Mouse (Mus musculus) midbrain, postnatal 0 days (tissue): ENCODE data around the gene Polr3g. TPM values are rescaled to one million over a fixed set of nuclear protein-coding genes. Genes with fewer than 3 reads are reported as not detected.
"Not testable (repeated sequence)": the region's sequence is repeated elsewhere in the genome, so short reads cannot be mapped to it uniquely, and the experiment has no call there.

ENCODE experiments used
- ATAC-seq: fragments of 200-750 bp; cut with Nextera tagmentation; 2 replicates; pipeline ENCODE4 v1.8.0; 2017; ENCODE audit warnings: moderate number of reproducible peaks, mild to moderate bottlenecking, moderate TSS enrichment, moderate library complexity; ENCODE audit not compliant: low FRiP score
- DNase-seq: peaks from one replicate; pipeline ENCODE4 v3.0.0-alpha.2; 2015; ENCODE audit warnings: low spot score
- H3K27ac ChIP-seq: fragments of 300-500 bp; sonication (generic); 2 replicates; pipeline ENCODE4 v1.5.1; 2014; ENCODE audit warnings: low read depth, mild to moderate bottlenecking, low read length, mixed read lengths
- H3K27me3 ChIP-seq: fragments of 300-500 bp; sonication (generic); 2 replicates; pipeline ENCODE4 v1.6.1; 2014; ENCODE audit warnings: low read length, control low read depth, mixed read lengths; ENCODE audit not compliant: insufficient read depth
- H3K36me3 ChIP-seq: fragments of 300-500 bp; sonication (generic); 2 replicates; pipeline ENCODE4 v1.6.1; 2014; ENCODE audit warnings: low read length, control low read depth, mixed read lengths; ENCODE audit not compliant: insufficient read depth
- H3K4me1 ChIP-seq: fragments of 300-500 bp; sonication (generic); 2 replicates; pipeline ENCODE4 v1.6.1; 2014; ENCODE audit warnings: mild to moderate bottlenecking, control low read depth, antibody characterized with exemption, low read length, mixed read lengths; ENCODE audit not compliant: insufficient read depth
- H3K4me2 ChIP-seq: fragments of 300-500 bp; sonication (generic); 2 replicates; pipeline ENCODE4 v1.6.1; 2014; ENCODE audit warnings: low read depth, mild to moderate bottlenecking, low read length, mixed read lengths; ENCODE audit not compliant: poor library complexity, severe bottlenecking
- H3K4me3 ChIP-seq: fragments of 300-500 bp; sonication (generic); 2 replicates; pipeline ENCODE4 v1.5.1; 2014; ENCODE audit warnings: low read depth, mild to moderate bottlenecking, low read length, moderate library complexity
- H3K9ac ChIP-seq: fragments of 300-500 bp; sonication (generic); replicated peaks from 2 replicates; pipeline ENCODE4 v1.6.1; 2014; ENCODE audit warnings: mild to moderate bottlenecking, low read length, moderate library complexity, mixed read lengths; ENCODE audit not compliant: poor library complexity, severe bottlenecking
- H3K9me3 ChIP-seq: fragments of 300-500 bp; sonication (generic); 2 replicates; pipeline ENCODE4 v1.6.1; 2016; ENCODE audit warnings: low read length, control low read depth
- CTCF ChIP-seq: IDR thresholded peaks from 2 replicates; pipeline ENCODE4 v1.5.1; 2016; ENCODE audit warnings: antibody characterized with exemption, mild to moderate bottlenecking
- WGBS: fragments of 180-500 bp; shearing (Covaris S2); extraction: QIAGEN DNeasy Blood & Tissue Kit; methylation state at CpG from one replicate; pipeline ENCODE4 v1.1.7; 2014; 5-methylcytosine and 5-hydroxymethylcytosine counted together
- polyA plus RNA-seq: library from polyadenylated mRNA; unstranded; fragments of >200 nt; fragmentation: Nextera tagmentation; extraction: Ambion mirVana; gene quantifications from 2 replicates; pipeline ENCODE4 v1.2.1, GENCODE M21; 2015
- total RNA-seq: library from RNA; depleted of rRNA; stranded (reverse); fragments of >200 nt; gene quantifications from 2 replicates; pipeline ENCODE4 v1.2.3, GENCODE M21; 2014

Gene Polr3g
- total and polyA plus RNA-seq, 2 experiments from 2014 or later: 3.0 to 3.9 TPM

DNA sequence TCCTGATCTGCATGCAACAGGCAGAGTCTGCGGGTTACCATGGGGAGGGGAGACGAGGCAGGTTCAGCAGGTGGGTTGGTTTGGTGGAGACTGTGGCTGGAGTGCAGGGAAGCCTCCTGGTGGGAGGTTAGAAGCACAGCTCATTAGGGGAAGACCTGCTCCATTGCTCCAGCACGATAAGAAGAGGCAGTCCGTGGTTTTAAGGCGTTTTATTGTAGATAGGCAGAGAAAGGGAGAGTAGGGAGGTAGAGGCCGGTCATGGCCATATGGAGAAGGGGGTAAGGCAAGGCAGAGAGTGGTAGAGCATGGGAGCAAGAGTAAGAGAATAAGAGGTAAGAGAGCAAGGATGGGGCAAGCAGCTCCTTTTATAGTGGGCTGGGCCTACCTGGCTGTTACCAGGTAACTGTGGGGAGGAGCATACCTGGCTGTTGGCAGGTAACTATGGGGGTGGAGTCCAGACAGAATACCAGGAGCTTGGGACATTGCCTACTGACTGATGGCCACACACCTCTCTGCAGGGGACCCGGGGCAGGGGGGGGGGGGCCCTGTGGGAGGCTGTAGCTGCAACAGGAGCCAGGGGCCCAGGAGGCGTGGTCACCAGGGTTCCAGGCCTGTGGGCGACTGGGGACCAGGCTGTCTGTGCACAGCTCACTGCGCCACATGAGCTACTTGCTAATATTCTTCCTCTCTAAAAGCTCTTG, 32.7 kb upstream of the Polr3g start:
- DNase-seq: no peak
- Histone ChIP-seq H3K4me1 (no peaks in the 10 kb centered on the region), H3K9ac (no peak overlapping the region), H3K36me3 (no peaks in the 10 kb centered on the region), H3K27me3 (no peaks in the 10 kb centered on the region), H3K4me3 (no peak overlapping the region), H3K27ac (no peak overlapping the region), H3K4me2 (no peak overlapping the region), H3K9me3 (no peaks in the 10 kb centered on the region)
- WGBS: 53% methylated on average over 9 of the region's 10 CpGs
- TF ChIP-seq CTCF: no peak
- no peak for ATAC-seq

DNA sequence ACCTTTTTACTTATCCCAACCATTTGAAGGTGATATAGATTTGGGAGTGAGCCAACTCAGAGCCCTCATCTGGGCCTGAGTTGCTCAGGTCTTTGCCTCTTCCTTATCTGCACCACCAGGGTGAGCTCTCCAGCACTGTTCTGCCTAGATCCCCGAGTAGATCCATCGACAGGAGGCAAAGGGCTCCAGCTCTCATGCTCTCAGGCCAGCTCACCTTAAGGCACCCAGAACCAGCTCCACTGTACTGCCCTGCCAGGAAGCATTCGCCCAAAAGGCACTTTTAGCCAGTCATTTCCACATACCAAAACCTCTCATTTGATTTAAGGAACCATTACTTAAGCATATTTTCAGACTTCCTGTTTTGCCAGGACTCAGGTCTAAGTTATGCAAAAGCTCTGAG, 30.1 kb upstream of the Polr3g start:
- H3K36me3 ChIP-seq: no peaks in the 10 kb centered on the region
- DNase-seq: no peak
- no peak overlapping the region for H3K4me2 ChIP-seq
- TF ChIP-seq CTCF: no peak
- ATAC-seq: no peak
- WGBS: 59% methylated on average over 3 of the region's 3 CpGs
- H3K27ac ChIP-seq: no peak overlapping the region
- no peak overlapping the region for H3K4me3 ChIP-seq
- H3K27me3 ChIP-seq: no peaks in the 10 kb centered on the region
- H3K4me1 ChIP-seq: no peaks in the 10 kb centered on the region
- no peaks in the 10 kb centered on the region for H3K9me3 ChIP-seq
- no peak overlapping the region for H3K9ac ChIP-seq

DNA sequence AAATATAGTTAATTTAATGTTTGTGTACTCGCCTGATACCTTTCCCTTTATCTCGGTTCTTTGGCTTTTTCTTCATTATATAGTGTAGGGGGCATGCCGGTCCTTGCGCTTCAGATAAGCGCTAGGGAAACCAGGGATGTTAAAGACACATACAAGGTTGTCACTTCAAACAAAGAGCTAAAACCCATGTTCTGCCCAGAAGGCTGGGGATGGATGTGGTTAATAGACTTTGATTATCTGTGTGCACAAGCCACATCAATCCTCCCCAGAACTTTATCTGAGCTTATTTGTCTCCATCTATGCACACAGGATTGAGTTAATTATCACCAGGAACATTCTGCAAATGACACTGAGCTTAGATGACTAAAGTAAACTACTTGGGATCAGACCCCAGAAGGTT, 25.8 kb upstream of the Polr3g start:
- no peak overlapping the region for H3K27ac ChIP-seq
- no peak for TF ChIP-seq CTCF
- no peaks in the 10 kb centered on the region for H3K9me3 ChIP-seq
- no peak for ATAC-seq
- H3K27me3 ChIP-seq: no peaks in the 10 kb centered on the region
- no peak for DNase-seq
- no peak overlapping the region for H3K9ac ChIP-seq
- H3K36me3 ChIP-seq: no peaks in the 10 kb centered on the region
- 86% methylated on average over 5 of the region's 5 CpGs for WGBS
- H3K4me3 ChIP-seq: no peak overlapping the region
- H3K4me2 ChIP-seq: no peak overlapping the region
- no peaks in the 10 kb centered on the region for H3K4me1 ChIP-seq

DNA sequence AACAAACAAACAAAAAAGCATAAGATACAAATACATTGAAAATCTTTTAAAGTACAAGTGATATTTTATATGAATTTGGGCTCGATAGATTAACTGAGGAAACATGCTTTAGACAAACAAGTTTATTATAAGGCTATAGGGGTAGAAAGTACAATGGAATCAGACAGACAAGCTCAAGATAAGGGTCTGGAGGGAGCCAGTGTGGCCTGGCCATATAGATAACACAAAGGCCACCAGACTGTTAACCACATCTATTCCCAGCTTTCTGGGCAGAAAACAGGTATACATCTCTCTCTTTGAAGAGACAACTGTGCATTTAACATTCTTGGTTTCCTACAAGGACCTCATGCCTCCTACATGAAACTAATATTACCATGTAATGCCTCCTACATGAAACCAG, 19.5 kb upstream of the Polr3g start:
- H3K4me1 ChIP-seq: no peaks in the 10 kb centered on the region
- H3K27ac ChIP-seq: no peak overlapping the region
- no peak overlapping the region for H3K9ac ChIP-seq
- WGBS: 95% methylated on average over 1 of the region's 1 CpGs
- no peaks in the 10 kb centered on the region for H3K27me3 ChIP-seq
- DNase-seq (no peak), ATAC-seq (no peak)
- no peak overlapping the region for H3K4me3 ChIP-seq
- TF ChIP-seq CTCF: no peak
- H3K4me2 ChIP-seq: no peak overlapping the region
- H3K36me3 ChIP-seq: no peaks in the 10 kb centered on the region
- no peaks in the 10 kb centered on the region for H3K9me3 ChIP-seq

DNA sequence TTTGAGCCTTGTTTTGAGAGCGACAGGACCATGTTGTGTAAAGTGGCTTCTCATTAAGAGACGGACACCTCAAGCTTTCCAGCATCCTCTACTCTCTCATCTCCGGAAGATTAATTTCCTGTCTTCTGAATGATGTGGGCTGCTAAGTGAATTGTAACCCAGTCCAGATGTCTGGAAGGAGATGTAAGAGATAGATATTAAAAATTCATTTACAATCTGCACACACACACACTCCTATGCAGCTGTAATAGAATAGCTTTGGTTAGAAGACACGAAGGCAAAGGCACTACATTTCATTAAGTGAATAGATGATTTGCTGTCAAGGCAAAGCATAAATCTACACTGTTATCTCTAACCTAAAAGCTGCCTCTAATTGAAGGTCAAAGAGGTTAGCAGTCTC, 18.3 kb upstream of the Polr3g start:
- Histone ChIP-seq H3K4me1 (no peaks in the 10 kb centered on the region), H3K27me3 (no peaks in the 10 kb centered on the region), H3K9me3 (no peaks in the 10 kb centered on the region), H3K4me2 (no peak overlapping the region), H3K4me3 (no peak overlapping the region), H3K27ac (no peak overlapping the region), H3K9ac (no peak overlapping the region), H3K36me3 (no peaks in the 10 kb centered on the region)
- DNase-seq (no peak), ATAC-seq (no peak)
- WGBS: 79% methylated on average over 4 of the region's 4 CpGs
- TF ChIP-seq CTCF: no peak

DNA sequence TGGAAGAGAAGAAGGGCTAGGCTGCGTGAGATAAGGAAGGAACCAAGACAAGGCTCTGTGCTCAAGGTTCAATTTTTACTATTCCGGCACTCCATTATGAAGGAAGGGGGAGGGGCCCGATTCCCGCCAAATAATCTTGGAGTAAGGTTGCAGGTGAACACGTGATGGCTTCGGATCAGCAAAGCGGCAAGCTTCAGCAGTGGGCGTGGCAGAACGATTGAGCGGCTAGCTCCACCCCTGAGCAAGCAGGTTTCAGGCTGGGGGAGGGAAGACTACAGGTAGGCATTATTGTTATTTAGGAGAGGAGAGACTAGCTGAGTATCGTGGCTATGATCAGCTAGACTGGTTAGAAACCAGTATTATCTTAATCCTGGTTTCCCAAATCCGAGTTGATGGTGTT, 17.3 kb upstream of the Polr3g start:
- not testable (repeated sequence) for DNase-seq, H3K4me2 ChIP-seq, H3K4me3 ChIP-seq, H3K36me3 ChIP-seq, H3K9ac ChIP-seq, H3K4me1 ChIP-seq, H3K9me3 ChIP-seq, H3K27ac ChIP-seq, ATAC-seq, H3K27me3 ChIP-seq
- WGBS: 68% methylated on average over 12 of the region's 12 CpGs
